In genomic region chr6:125158944-125159492, GRCm38 (mm10) we compare ENCODE assay signal across 1 mouse cellular context.
TF ChIP-seq lines count a peak whose summit lies in the region.

No protein-coding gene starts in this region.

TF ChIP-seq in MEL, 35 proteins besides CTCF, POLR2A, EP300 and RAD21 (continued from another document):
- TF ChIP-seq POLR2AphosphoS5 (IDR thresholded peaks at IDR 0.05; ENCODE audit: borderline replicate concordance, low read depth, low read length): no peak
- TF ChIP-seq MAZ (IDR thresholded peaks at IDR 0.05; ENCODE audit: low read depth, low read length): no peak
- no peak for TF ChIP-seq MAFK (IDR thresholded peaks at IDR 0.05; ENCODE audit: borderline replicate concordance, low read depth, low read length)
- no peak for TF ChIP-seq KAT2A (conservative IDR thresholded peaks at IDR 0.05; ENCODE audit: low read depth, low read length)
TF ChIP-seq in MEL: peak in this region for 0.
